Mouse (Mus musculus) stomach, postnatal 0 days (tissue): ENCODE measurements around the gene Trappc2.

Experiments used
- CTCF ChIP-seq: IDR thresholded peaks from 2 replicates; pipeline ENCODE4 v1.5.1; 2016; ENCODE audit warnings: antibody characterized with exemption, low read depth, mild to moderate bottlenecking, moderate library complexity
- EP300 ChIP-seq: optimal IDR thresholded peaks from 2 replicates; pipeline ENCODE3; 2016; ENCODE audit warnings: antibody characterized with exemption

DNA sequence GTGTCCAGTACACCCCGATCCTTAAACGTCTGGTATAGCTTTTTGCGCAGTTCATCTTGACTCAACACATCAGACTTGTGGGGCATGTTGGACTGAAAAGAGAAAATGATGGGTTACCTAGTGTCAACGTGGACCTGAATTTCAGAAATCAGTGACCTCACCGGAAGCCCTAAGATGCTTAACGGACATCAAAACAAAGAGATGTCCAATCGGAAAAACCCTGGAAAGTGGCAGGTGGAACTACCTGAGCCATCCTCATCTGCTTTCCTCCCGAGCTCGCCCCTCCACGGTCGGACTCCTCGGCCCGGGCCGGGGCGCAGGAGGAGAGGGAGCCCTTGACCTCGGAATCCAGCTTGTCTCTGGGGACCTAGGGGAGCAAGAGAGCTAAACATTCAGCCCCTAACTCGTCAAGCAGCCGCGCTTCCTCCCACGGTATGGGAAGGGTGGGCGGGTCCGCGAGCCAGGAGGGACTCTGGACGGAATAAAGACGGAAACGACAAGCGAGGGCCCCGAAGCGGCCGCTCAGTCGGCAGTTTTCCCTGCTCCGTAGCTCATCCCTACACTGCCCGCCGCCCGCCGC, at the start of gene Trappc2:
- TF ChIP-seq CTCF (no peak), EP300 (no peak)
